Mouse (Mus musculus) ES-E14 (cell line): ENCODE data around the gene Zbtb7a.

Experiments used
- MAFK ChIP-seq: IDR thresholded peaks from 2 replicates; pipeline ENCODE4 v1.6.1; 2014; ENCODE audit warnings: mild to moderate bottlenecking, low read depth, low read length, inconsistent platforms; ENCODE audit not compliant: insufficient read depth
- ZC3H11A ChIP-seq: IDR thresholded peaks from 2 replicates; pipeline ENCODE4 v1.6.1; 2012; ENCODE audit warnings: low read depth, mild to moderate bottlenecking, inconsistent platforms, low read length, borderline replicate concordance

DNA sequence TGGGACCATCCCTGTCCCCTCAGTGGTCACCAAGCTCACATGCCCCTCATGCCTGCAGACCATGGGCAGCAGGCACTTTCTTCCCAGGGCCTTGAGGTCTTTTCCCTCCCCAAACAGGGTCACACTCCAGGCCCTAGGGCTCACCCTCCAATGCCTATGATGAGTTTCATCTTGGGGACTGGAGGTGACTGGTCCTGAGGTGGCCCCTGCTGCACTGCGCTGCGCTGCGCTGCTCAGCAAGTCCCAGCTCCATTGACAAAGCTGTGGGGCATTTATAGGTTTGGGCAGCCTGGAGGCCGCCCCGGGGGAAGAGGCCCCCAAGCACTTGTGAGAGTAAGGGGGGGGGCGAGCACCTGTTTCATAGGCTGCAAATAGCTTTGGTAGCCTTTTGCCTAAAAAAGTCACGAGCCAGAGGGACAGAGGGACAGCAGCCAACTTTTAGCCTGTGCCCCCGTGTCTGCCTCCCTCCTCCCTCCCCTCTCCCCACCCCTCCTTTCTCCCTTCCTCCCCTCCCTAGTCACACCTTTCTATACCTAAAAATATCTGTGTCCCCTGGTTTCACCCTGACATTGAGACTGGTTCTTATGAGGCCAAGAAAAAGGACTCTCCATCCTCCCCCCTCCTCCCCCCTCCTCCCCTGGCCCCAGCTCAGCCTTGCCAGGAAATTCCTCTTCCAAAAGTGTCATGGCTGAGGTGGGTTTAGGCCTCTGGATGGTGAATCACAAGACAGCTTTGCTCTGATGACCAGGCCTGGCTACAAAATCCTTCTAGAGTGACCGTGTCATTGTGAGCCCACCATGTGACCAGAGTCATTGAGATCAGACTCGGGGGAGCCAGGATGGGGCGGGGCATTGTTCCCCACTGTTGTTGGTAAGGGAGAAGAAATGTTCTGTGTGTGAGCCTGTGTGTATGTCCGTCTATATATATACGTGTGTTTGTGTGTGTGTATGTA lies 67.1 kb downstream of the Zbtb7a start, which contains the start of gene Nmrk2:
- TF ChIP-seq MAFK (no peak), ZC3H11A (no peak)
